Mouse (Mus musculus): ENCODE results near the gene Micu1. TPM values are rescaled to one million over a fixed set of nuclear protein-coding genes. Genes with fewer than 3 reads are reported as not detected.
A peak's percentile ranks its signal among the peaks of the same experiment; 100 is the strongest.
"Not testable (repeated sequence)": the region's sequence is repeated elsewhere in the genome, so short reads cannot be mapped to it uniquely, and the experiment has no call there.

Micu1 gene
- total RNA-seq, 2 experiments from 2014 or later: 94.0 to 99.5 TPM

- no peak for DNase-seq (ENCODE audit: extremely low spot score in 1 of 2, low spot score in 1 of 2)
Measured at GRCm38 (mm10) chr10:59844686-59845085, 142.4 kb downstream of the Micu1 start.

GRCm38 (mm10) chr10:59846416-59846815, 144.1 kb downstream of the Micu1 start:
- no peak for DNase-seq (ENCODE audit: extremely low spot score in 1 of 2, low spot score in 1 of 2)

- no peak for DNase-seq (ENCODE audit: extremely low spot score in 1 of 2, low spot score in 1 of 2)
Measured at GRCm38 (mm10) chr10:59848079-59848877, 146.0 kb downstream of the Micu1 start.

- no peak for DNase-seq (ENCODE audit: extremely low spot score in 1 of 2, low spot score in 1 of 2)
Measured at GRCm38 (mm10) chr10:59848953-59849352, 146.7 kb downstream of the Micu1 start.

- no peak for DNase-seq (ENCODE audit: extremely low spot score in 1 of 2, low spot score in 1 of 2)
Measured at GRCm38 (mm10) chr10:59849371-59849770, 147.1 kb downstream of the Micu1 start.

GRCm38 (mm10) chr10:59857157-59857556, 154.9 kb downstream of the Micu1 start:
- no peak for DNase-seq (ENCODE audit: extremely low spot score in 1 of 2, low spot score in 1 of 2)

GRCm38 (mm10) chr10:59860684-59861083, 158.4 kb downstream of the Micu1 start:
- no peak for DNase-seq (ENCODE audit: extremely low spot score in 1 of 2, low spot score in 1 of 2)

- no peak for DNase-seq (ENCODE audit: extremely low spot score in 1 of 2, low spot score in 1 of 2)
Measured at GRCm38 (mm10) chr10:59861201-59861600, 158.9 kb downstream of the Micu1 start.

- no peak for DNase-seq (ENCODE audit: extremely low spot score in 1 of 2, low spot score in 1 of 2)
Measured at GRCm38 (mm10) chr10:59862816-59863440, 160.7 kb downstream of the Micu1 start.

GRCm38 (mm10) chr10:59863620-59864019, 161.3 kb downstream of the Micu1 start:
- no peak for DNase-seq (ENCODE audit: extremely low spot score in 1 of 2, low spot score in 1 of 2)

GRCm38 (mm10) chr10:59864232-59864875, 162.1 kb downstream of the Micu1 start:
- peak in 1 of 2 experiments; percentile 25 for DNase-seq (ENCODE audit: extremely low spot score in 1 of 2, low spot score in 1 of 2)

GRCm38 (mm10) chr10:59864884-59865726, 162.8 kb downstream of the Micu1 start:
- peak; percentile 90 to 97 for DNase-seq (ENCODE audit: extremely low spot score in 1 of 2, low spot score in 1 of 2)

GRCm38 (mm10) chr10:59868266-59868665, 166.0 kb downstream of the Micu1 start:
- no peak for DNase-seq (ENCODE audit: extremely low spot score in 1 of 2, low spot score in 1 of 2)

GRCm38 (mm10) chr10:59870038-59870437, 167.8 kb downstream of the Micu1 start:
- no peak for DNase-seq (ENCODE audit: extremely low spot score in 1 of 2, low spot score in 1 of 2)

GRCm38 (mm10) chr10:59872651-59873050, 170.4 kb downstream of the Micu1 start:
- DNase-seq (ENCODE audit: extremely low spot score in 1 of 2, low spot score in 1 of 2): not testable (repeated sequence)

GRCm38 (mm10) chr10:59873206-59873605, 170.9 kb downstream of the Micu1 start:
- DNase-seq (ENCODE audit: extremely low spot score in 1 of 2, low spot score in 1 of 2): no peak

GRCm38 (mm10) chr10:59873613-59874012, 171.3 kb downstream of the Micu1 start:
- DNase-seq (ENCODE audit: extremely low spot score in 1 of 2, low spot score in 1 of 2): no peak

GRCm38 (mm10) chr10:59875396-59875795, 173.1 kb downstream of the Micu1 start:
- no peak for DNase-seq (ENCODE audit: extremely low spot score in 1 of 2, low spot score in 1 of 2)

- not testable (repeated sequence) for DNase-seq (ENCODE audit: extremely low spot score in 1 of 2, low spot score in 1 of 2)
Measured at GRCm38 (mm10) chr10:59876698-59877097, 174.4 kb downstream of the Micu1 start.

GRCm38 (mm10) chr10:59877421-59878117, 175.3 kb downstream of the Micu1 start:
- DNase-seq (ENCODE audit: extremely low spot score in 1 of 2, low spot score in 1 of 2): no peak
